Mouse (Mus musculus): ENCODE data around the gene Teddm2.

The Teddm2 gene

GRCm38 (mm10) chr1:153836036-153836435, 64.0 kb downstream of the Teddm2 start:
- in situ Hi-C loops (cut with MboI), result no loop called here

GRCm38 (mm10) chr1:153830746-153831145, 69.3 kb downstream of the Teddm2 start:
- in situ Hi-C loops (cut with MboI), result no loop called here

DNA sequence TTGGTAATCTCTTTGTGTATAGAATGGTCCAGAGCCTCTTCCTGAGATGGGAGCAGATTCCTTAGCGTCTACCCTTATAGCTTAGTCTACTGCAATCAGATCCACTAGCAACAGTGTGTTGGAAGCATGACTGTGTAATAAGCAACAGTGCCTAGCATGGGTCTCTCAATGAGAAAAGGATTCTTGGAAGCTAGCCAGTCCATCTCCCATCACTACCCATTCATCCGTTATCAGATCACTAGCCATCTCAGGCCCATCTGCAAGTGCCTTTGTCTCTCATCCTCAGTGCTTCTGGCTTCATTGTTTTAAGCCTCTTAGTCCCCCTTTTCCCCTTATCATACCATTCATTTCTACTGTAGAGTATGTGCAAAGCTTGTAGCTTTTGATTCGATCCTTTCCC, 79.8 kb downstream of the Teddm2 start:
- in situ Hi-C loops (cut with MboI), result no loop called here

DNA sequence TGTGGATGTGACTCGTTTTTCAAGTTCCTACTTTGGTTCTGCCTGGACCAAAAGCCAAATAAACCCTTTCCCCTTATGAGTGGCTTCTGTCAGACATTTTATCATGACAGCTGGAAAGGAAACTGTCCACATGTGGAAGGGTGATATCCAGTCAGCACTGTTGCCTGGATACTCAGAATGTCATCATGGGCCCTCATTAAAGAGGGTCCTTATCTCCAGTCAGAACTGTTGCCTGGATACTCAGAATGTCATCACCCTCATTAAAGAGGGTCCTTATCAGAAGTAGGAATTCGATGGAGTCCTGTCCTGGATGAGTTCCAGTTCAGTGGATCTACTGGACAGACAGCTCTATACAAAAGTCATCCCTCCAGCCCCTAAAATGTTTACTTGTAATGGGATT, 85.8 kb downstream of the Teddm2 start:
- in situ Hi-C loops (cut with MboI), result no loop called here

DNA sequence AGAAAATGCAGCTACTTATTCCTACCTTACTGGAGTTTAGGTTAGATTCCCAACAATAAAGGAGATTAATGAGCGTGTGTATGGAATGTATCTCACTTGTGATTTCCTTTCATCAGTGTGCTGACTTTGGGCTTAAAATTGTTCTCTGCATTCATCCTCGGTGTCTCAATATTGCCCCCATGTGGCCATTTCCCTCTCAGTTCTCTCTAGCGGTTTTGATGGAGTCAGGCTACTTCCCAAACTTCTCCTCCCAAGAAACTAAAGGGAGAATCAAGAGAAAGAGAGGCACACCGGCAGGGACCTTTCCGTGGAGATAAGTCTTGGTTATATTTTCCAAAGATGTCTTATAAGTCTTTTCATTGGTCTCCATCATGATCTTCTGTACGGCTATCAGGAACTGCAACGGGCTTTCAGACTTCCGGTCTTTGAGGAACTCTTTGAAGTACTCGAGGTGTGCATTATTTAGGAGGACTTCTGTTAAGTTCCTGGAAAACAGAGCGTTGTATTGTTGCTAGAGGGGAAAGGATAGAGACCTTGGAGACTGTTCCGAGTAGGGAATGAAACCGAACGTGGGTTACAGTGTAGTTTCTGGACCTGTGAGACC, 92.5 kb downstream of the Teddm2 start:
- in situ Hi-C loops (cut with MboI), result no loop called here

DNA sequence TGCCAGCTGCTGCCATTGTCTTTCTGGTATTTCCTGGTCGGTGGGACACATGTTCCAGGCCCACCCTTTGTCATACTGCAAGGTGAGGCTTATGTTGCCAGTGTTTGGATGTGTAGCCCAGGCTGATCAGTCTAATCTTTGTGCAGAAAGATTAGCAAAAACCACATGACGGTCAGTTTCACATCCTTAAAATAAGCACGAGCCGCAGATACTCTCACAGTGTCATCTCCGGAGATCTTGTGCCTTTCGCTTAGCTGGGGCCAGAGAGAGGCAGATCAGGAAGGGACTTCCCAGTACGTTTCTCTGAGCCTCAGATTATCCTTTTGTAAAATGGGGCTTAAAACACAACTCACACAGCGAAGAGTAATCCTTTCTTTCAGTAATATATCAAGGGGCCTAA, 96.5 kb downstream of the Teddm2 start:
- in situ Hi-C loops (cut with MboI), result no loop called here

- in situ Hi-C loops (cut with MboI), result no loop called here
These were observed 97.3 kb downstream of the Teddm2 start for GRCm38 (mm10) chr1:153802691-153803090.

Data from mature B cell (primary cell).